Mouse (Mus musculus) induced T-regulatory cell, adult 2 months (primary cell): ENCODE measurements around the gene Apoc1.

Experiments used
- DNase-seq: peaks from one replicate; pipeline ENCODE4 v3.0.0-alpha.2; 2012; ENCODE audit warnings: low read depth

Gene Apoc1

DNA sequence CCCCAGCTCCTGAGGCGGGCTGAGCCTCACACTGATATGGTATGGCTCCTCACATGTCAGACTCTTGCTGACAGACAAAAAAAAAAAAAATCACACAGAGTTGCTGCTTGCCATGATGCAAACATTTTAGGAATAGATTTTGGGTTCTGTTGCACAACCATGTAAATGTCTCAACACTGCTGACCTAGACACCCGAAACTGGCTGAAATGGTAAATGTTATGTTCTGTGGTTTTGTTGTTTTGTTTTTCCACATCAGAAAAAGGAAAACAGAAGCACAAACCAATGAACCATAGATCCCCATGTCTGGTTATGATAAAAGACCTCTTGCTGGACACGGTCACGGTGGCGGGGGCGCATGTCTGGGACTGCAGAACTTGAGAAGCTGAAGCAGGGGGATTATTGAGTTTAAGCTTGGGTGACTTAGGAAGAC is 8.7 kb downstream of the Apoc1 start:
- DNase-seq, result no peak

- DNase-seq, result no peak
These were observed 9.5 kb downstream of the Apoc1 start for GRCm38 (mm10) chr7:19682979-19683378.

DNA sequence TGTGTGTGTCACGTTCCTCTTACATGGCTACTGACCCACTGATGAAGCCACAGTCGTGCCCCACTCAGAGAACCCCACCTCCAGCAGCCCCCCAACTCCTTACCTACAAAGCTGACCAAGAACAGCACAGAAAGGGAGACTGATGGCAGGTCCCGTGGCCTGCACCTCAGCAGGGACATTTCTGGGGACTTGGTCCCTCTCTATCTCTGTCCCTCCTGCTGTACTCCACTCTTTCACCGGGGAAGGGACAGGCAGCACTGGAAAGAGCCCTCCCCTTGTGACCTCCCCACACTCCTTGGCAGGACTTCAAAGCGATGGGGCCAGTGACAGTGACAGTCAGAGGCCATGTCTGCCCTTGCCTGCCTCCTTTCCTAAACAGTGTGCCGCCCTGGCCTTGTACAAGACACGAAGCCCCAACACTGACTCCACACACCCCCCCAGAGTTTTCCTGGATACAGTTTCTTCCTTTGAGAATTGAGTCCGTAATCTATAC is 11.2 kb downstream of the Apoc1 start, which contains the start of the genes Gm44805 and Apoc4:
Gm44805 (minus strand) TSS at position 222 of the 493 bp plus-strand sequence.
Apoc4 (minus strand) TSS at position 278 of the 493 bp plus-strand sequence.
- DNase-seq, result no peak

DNA sequence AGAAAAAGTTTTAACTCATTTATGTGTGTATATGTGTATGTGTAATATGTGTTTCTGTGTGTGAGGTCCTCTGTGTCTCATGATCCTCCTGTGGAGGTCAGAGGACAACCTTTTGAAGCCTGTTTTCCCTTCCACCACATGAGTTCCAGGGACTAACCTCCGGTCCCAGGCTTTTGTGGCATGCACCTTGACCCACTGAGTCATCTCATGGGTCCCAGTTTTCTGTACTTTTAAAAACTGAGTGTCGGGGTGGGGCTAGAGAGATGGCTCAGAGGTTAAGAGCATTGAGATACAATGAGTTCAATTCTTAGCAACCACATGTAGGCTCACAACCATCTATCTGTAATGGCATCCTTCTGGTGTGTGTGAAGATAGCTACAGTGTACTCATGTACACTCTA is 11.8 kb downstream of the Apoc1 start:
- no peak for DNase-seq

DNA sequence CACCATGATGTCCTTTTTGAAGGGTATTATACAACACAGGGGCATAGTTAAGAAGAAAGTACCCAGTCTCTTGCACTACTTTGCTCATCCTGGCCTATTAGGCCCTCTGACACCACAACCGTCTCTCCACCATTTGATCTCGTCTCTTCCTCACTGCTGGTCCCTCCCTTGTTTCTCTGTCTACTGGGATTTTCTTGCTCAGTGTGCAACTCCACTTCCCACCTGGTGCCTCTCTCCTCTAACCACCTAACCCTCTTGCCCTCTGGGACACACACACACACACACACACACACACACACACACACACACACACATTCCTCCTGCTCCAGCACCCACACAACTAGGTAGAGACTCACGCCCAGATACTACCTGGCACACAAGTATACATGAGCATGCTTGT is 13.6 kb downstream of the Apoc1 start:
- no peak for DNase-seq

DNA sequence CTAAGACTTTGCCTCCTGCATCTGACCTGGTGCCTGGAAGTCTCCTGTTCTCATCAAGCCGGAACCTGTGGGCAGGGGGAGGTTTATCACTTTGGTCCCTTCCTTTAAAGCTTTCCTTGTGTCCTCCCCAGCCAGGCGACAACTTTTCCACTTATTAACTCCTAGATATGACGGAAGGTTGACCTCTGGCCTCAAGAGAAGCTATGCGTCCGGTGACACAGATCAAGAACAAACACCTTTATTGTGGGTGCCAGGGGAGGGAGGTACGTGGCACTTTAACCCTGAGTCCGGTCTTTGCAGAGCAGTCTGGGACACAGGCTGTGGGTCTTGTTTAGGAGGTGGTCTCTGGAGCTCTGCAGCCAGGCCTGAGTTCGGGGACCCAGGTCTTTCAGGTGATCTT is 14.6 kb downstream of the Apoc1 start, which contains the start of gene Apoc2:
Apoc2 (minus strand) TSS at position 70 of the 400 bp plus-strand sequence.
- no peak for DNase-seq

GRCm38 (mm10) chr7:19676662-19677061 is 15.8 kb downstream of the Apoc1 start:
- DNase-seq, result no peak

DNA sequence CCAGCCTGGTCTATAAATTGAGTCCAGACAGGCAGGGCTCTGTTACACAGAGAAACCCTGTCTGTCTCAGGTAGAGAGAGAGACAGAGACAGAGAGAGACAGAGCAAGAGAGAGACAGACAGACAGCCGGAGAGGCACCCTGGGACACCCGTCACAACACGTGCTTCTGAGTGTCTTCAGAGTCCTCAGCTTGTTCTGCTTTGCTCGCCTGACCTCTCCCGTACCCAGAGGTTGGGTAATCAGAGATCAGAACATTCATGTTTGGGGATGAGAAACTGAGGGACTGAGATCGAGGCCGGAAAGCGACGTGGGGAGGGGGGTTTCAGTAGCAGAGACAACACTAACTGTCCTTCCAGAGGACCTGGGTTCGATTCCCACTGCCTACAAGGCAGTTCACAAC is 16.6 kb downstream of the Apoc1 start:
- no peak for DNase-seq

DNA sequence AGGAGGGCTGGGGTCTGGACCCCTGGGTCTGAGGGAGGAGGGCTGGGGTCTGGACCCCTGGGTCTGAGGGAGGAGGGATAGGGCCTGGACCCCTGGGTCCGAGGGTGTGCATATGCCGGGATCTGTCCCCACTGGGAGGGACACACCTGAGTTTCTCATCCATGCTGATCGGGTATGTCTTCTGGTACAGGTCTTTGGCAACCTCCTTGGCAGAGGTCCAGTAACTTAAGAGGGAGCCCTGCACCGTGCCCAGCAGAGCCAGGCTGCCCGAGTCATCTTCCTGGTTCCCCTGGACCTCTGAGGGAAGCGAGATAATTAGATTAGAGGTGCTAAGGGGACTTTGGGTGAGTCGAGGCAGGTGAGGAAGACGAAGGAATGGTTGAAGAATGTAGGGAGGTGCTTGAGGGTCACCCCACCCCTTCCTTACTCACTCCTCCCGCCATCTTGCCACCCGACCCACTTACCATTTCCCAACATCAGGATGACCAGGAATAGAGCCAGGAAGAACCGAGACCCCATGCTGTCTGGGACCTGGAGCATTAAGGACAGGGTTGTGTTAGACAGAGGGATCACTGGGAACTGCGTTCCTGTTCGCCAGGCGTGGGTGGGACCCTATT is 19.3 kb downstream of the Apoc1 start:
- DNase-seq, result no peak

- DNase-seq, result no peak
These were observed 20.9 kb downstream of the Apoc1 start for GRCm38 (mm10) chr7:19671511-19671910.

GRCm38 (mm10) chr7:19668947-19669721 is 23.3 kb downstream of the Apoc1 start:
- peak; percentile 94 for DNase-seq

DNA sequence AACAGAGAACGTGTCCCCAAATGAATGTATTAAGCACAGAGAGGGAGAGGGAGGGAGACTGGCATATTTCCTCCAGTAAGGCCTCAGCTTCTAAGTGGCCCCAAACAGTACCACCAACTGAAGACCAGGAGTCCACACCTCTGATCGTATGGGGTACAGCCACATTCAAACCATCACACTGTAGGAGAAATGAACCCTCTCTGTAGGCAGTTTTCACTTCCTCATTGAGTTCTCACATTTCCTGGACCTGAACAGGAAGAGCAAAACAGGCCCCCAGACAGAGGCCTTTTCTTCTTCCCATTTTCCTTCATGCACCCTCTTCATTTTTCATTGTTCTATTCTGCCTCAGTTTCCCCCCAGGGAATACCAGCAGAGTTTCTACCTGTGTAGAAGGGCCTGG is 25.0 kb downstream of the Apoc1 start:
- DNase-seq, result no peak

DNA sequence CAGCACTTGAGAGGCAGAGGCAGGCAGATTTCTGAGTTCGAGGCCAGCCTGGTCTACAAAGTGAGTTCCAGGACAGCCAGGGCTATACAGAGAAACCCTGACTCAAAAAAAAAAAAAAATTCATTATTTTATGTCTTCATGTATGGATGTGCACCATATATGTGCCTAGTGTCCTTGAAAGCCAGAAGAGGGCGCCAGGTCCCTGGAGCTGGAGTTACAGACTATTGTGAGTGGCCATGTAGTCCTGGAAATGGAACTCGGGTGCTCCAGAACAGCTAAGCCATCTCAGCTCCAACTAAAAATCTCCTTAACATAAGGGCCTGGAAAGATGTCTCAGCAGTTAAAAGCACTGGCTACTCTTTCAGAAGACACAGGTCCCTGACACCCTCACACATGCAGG is 25.7 kb downstream of the Apoc1 start:
- peak; percentile 40 for DNase-seq

- peak; percentile 99 for DNase-seq
These were observed 27.3 kb downstream of the Apoc1 start, which contains the start of gene Clptm1 for GRCm38 (mm10) chr7:19664955-19665841. Clptm1 (minus strand) TSS chr7:19665033.

DNA sequence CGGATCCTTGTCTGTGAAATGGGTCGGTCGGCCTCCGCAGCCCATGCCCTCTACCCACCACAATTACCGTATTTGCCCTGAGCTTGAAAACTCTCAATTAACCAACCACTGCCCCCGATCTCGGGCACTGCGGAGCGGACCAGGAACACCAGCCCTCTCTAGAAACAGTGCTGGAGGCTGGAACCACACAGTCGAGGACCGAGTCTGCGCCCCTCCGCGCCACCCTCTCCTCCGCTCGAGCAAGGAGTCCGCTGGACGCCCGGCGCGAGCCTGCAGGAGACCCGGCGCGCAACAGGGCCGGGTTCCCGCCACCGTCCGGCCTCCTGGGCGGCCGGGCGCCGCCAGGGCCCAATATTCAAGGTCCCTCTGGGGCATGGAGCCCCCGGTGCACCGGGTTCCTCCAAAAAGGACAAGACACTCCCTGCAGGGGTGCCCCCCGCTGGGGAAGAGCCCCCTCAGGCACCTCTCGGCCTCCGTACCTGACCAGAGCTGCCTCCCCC is 28.0 kb downstream of the Apoc1 start:
- DNase-seq, result no peak

DNA sequence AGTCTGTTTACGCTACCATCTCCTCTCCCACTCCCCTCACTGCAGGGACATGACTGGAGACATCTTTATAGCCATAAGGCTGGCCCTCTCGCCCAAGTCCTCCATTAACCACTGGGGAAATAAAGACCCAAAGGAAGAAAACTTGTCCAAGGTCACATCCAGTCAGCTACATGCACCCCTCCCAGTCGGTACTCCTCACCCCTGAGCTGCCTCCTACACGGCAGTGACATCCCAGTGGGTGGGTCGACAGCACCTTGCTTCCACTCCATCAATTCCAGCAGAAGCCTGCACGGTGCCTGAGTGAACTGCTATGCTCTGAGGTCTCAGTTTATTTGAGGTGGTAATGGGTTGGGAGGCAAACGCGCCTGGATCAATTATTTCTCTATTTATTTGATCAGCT is 28.5 kb downstream of the Apoc1 start:
- peak; percentile 29 for DNase-seq

DNA sequence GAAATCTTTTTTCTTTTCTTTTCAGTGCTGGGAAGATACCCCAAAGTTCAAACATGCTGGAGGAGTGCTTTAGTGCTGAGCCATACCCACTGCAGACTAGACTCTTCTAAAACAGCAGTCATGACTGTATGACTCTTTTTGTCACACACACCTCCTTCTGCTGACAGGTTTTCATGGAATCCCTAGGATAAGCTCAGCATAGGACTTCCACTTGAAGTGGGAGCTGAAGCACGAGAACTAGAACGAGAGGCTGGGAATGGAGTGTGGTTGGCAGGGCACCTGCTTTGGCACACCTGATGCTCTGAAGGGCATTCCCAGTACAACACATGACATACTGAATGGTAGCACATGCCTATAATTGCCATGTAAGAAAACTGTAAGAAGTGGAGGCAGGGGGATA is 39.8 kb downstream of the Apoc1 start:
- no peak for DNase-seq

DNA sequence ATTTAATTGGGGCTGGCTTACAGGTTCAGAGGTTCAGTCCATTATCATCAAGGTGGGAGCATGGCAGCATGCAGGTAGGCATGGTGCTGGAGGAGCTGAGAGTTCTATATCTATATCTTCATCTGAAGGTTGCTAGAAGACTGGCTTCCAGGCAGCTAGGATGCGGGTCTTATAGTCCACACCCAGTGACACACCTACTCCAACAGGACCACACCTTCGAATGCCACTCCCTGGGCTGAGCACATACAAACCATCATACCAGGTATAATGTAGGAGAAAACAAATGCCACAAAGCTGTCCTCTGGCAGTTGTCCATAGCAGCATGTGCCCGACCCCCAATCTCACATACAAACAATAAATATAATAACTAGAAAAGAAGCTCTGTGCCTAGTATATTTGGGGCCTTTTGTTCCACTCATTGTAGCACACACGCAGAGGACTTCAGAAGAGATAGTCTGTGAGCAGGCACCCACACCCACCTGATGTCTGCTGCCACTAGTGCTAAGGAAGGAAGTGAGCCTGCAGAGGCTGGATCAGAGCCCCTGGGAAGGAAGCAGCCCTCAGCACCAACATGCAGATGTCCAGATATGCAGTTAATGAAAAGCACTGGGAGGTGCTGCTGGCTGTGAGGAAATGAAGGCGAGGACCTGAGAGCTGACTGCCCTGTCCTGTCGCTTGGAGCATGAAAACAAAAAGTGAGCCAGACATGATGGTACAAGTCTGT is 41.2 kb downstream of the Apoc1 start:
- DNase-seq, result no peak

DNA sequence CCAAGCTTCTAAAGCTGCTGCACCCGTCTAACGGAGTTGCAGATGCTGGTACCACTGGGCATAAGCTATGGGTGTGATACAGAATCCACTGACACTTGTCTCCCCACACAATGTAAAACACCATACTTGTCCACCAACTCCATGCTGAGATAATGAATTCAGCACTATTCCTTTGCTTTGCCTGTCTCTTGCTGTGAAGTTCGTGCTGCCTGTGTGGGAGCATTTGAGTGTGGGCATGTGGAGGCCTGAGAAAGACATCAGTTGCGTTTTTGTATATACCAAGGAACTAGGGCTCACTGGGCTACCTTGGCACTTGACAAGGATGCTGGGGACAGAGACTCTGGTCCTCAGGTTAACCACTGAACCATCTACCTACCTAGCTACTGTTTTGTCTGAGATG is 51.2 kb downstream of the Apoc1 start:
- DNase-seq, result no peak
